In the genomic region with DNA sequence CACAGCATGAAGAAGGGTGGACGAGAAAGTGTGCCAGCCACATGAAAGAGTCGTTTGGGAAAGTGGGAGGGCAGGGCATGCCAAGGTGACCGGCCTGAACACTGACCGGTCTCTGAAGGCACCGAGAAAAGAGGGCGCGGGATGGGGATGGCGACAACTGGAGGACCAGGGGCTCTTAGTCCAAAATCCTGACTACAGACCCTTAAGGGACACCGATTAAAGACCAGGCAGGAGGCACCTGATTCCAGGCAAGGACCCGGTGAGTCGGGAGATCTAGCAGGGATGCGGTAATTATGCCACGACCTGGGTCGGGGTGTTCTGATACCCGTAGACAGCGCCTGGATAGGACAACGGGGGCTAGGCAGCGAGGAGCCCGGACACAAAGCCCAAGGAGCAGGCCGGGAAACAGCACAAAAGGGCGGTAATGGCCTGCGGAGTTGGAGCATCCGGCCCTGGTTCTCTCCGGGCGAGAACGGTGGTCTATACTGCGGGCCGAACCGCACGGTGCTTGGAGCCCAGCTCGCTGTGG, we compare ENCODE assay signal across 8 mouse cellular contexts. TPM values are rescaled to one million over a fixed set of nuclear protein-coding genes. Genes with fewer than 3 reads are reported as not detected.
DNase-seq lines count a peak whose midpoint lies in the region; ATAC-seq and TF ChIP-seq lines count a peak whose summit lies in the region.

No protein-coding gene starts in this region.

- peak overlapping the region; percentile 95 for H3K4me2 ChIP-seq in forebrain, embryonic 16.5 days (ENCODE audit: low read length)
- H3K4me2 ChIP-seq in limb, embryonic 15.5 days, result peak overlapping the region; percentile 98
- peak overlapping the region; percentile 97 for H3K4me2 ChIP-seq in neural tube, embryonic 13.5 days

- TF ChIP-seq CTCF in left cerebral cortex, adult 2 months (IDR thresholded peaks at IDR 0.05), result no peak

- DNase-seq in left cerebral cortex, adult 2 months (ENCODE audit: extremely low spot score in 1 of 2, low spot score in 2 of 2), result no peak
- no peak for DNase-seq in left cerebral cortex, adult 8-10 months (ENCODE audit: low spot score in 2 of 2)
- peak; percentile 54 for DNase-seq in c-Kit-positive CD71-positive TER-119-positive erythroid progenitor cells, embryonic 14.5 days (ENCODE audit: low spot score)
- no peak for DNase-seq in T-cell, adult 2 months (ENCODE audit: low spot score)
- no peak for DNase-seq in left cerebral cortex, postnatal 4 days

- peak; percentile 14 for ATAC-seq in forebrain, embryonic 16.5 days
- ATAC-seq in limb, embryonic 15.5 days (ENCODE audit: insufficient number of reproducible peaks, low FRiP score, low TSS enrichment, low read depth), result no peak; the same call in 1 of the 2 replicates
- ATAC-seq in neural tube, embryonic 13.5 days (ENCODE audit: low read depth), result peak; percentile 21

- no peaks in the 10 kb centered on the region for H3K36me3 ChIP-seq in forebrain, embryonic 16.5 days (ENCODE audit: control insufficient read depth, insufficient read depth)
- H3K36me3 ChIP-seq in limb, embryonic 15.5 days, result no peaks in the 10 kb centered on the region
- H3K36me3 ChIP-seq in neural tube, embryonic 13.5 days, result no peaks in the 10 kb centered on the region

- H3K27ac ChIP-seq in left cerebral cortex, adult 2 months, result peak overlapping the region; percentile 97
- H3K27ac ChIP-seq in forebrain, embryonic 16.5 days (ENCODE audit: low read length), result peak overlapping the region; percentile 96
- H3K27ac ChIP-seq in limb, embryonic 15.5 days, result peak overlapping the region; percentile 62; the same call in 1 of the 2 replicates
- H3K27ac ChIP-seq in neural tube, embryonic 13.5 days (replicated peaks), result peak overlapping the region; percentile 99

- H3K27me3 ChIP-seq in forebrain, embryonic 16.5 days (replicated peaks; ENCODE audit: control insufficient read depth, insufficient read depth, low read length), result no peaks in the 10 kb centered on the region
- H3K27me3 ChIP-seq in limb, embryonic 15.5 days, result no peaks in the 10 kb centered on the region
- H3K27me3 ChIP-seq in neural tube, embryonic 13.5 days, result no peaks in the 10 kb centered on the region

- no peaks in the 10 kb centered on the region for H3K9me3 ChIP-seq in forebrain, embryonic 16.5 days (ENCODE audit: control insufficient read depth, low read length)
- no peaks in the 10 kb centered on the region for H3K9me3 ChIP-seq in limb, embryonic 15.5 days
- no peaks in the 10 kb centered on the region for H3K9me3 ChIP-seq in neural tube, embryonic 13.5 days

- peak overlapping the region; percentile 82 for H3K9ac ChIP-seq in forebrain, embryonic 16.5 days (replicated peaks; ENCODE audit: low read depth, low read length)
- peak overlapping the region; percentile 37 for H3K9ac ChIP-seq in limb, embryonic 15.5 days
- H3K9ac ChIP-seq in neural tube, embryonic 13.5 days, result peak overlapping the region; percentile 97

- H3K4me3 ChIP-seq in left cerebral cortex, adult 2 months, result peak overlapping the region; percentile 90
- H3K4me3 ChIP-seq in forebrain, embryonic 16.5 days (replicated peaks; ENCODE audit: low read length), result peak overlapping the region; percentile 78
- peak overlapping the region; percentile 62 for H3K4me3 ChIP-seq in limb, embryonic 15.5 days
- H3K4me3 ChIP-seq in neural tube, embryonic 13.5 days, result peak overlapping the region; percentile 71

- WGBS in forebrain, embryonic 16.5 days, result under 1% methylated on average over 31 of the region's 31 CpGs
- under 1% methylated on average over 31 of the region's 31 CpGs for WGBS in limb, embryonic 15.5 days
- under 1% methylated on average over 31 of the region's 31 CpGs for WGBS in neural tube, embryonic 13.5 days

- intact Hi-C loops in left cerebral cortex, adult 2 months (cut with DNase I), result loop anchor here (1.0 kb wide), 1 partner anchor 42 kb away; no protein-coding TSS in a partner anchor
- intact Hi-C loops in left cerebral cortex, postnatal 4 days (cut with DNase I), result loop anchor here (5.0 kb wide), 1 partner anchor 41 kb away; no protein-coding TSS in a partner anchor

- H3K4me1 ChIP-seq in forebrain, embryonic 16.5 days (replicated peaks; ENCODE audit: control insufficient read depth, insufficient read depth, low read length), result peaks cover 27% of the 10 kb centered on the region
- peaks cover 15% of the 10 kb centered on the region for H3K4me1 ChIP-seq in limb, embryonic 15.5 days
- peaks cover 33% of the 10 kb centered on the region for H3K4me1 ChIP-seq in neural tube, embryonic 13.5 days (replicated peaks)

RNA-seq across cellular contexts. Expression of a gene that starts 0.6 kb away (rescaled TPM):
- 10 to 100 TPM; 56.7 to 57.0 TPM for total RNA-seq in left cerebral cortex, adult 2 months (2021)
- 10 to 100 TPM; 45.5 to 58.2 (median 52.2) TPM for total RNA-seq in left cerebral cortex, adult 8-10 months (2022)
- polyA plus RNA-seq in forebrain, embryonic 16.5 days (2015; fragmentation: Nextera tagmentation; extraction: Ambion mirVana), result 12.5 and 16.4 TPM in 2 replicates
- 2.6 and 3.6 TPM in 2 replicates for polyA plus RNA-seq in limb, embryonic 15.5 days (2015; fragmentation: Nextera tagmentation; extraction: Ambion mirVana)
- 17.5 and 20.4 TPM in 2 replicates for polyA plus RNA-seq in neural tube, embryonic 13.5 days (2015; fragmentation: Nextera tagmentation; extraction: Ambion mirVana)
- total RNA-seq in left cerebral cortex, postnatal 4 days (2021), result 10 to 100 TPM; 43.5 to 51.1 TPM

RNA-seq across cellular contexts. Expression of a gene that starts 17.6 kb away (rescaled TPM):
- 1 to 10 TPM; 1.3 to 1.6 TPM for total RNA-seq in left cerebral cortex, adult 2 months (2021)
- total RNA-seq in left cerebral cortex, adult 8-10 months (2022), result 1 to 10 TPM; 1.6 to 1.9 (median 1.7) TPM
- polyA plus RNA-seq in forebrain, embryonic 16.5 days (2015; fragmentation: Nextera tagmentation; extraction: Ambion mirVana), result 3.6 and 4.2 TPM in 2 replicates
- 7.1 and 8.2 TPM in 2 replicates for polyA plus RNA-seq in limb, embryonic 15.5 days (2015; fragmentation: Nextera tagmentation; extraction: Ambion mirVana)
- 4.7 TPM in 2 replicates for polyA plus RNA-seq in neural tube, embryonic 13.5 days (2015; fragmentation: Nextera tagmentation; extraction: Ambion mirVana)
- total RNA-seq in left cerebral cortex, postnatal 4 days (2021), result 1 to 10 TPM; 3.0 to 3.5 TPM

RNA-seq across cellular contexts. Expression of a gene that starts 21.0 kb away (rescaled TPM):
- 1 to 10 TPM in 1 of 2 experiments, under 1 TPM in 1; 0.91 to 1.4 TPM for total RNA-seq in left cerebral cortex, adult 2 months (2021)
- total RNA-seq in left cerebral cortex, adult 8-10 months (2022), result 1 to 10 TPM; 1.7 to 2.4 (median 2.1) TPM
- polyA plus RNA-seq in forebrain, embryonic 16.5 days (2015; fragmentation: Nextera tagmentation; extraction: Ambion mirVana), result 1.2 and 1.3 TPM in 2 replicates
- polyA plus RNA-seq in limb, embryonic 15.5 days (2015; fragmentation: Nextera tagmentation; extraction: Ambion mirVana), result 0.45 and 0.73 TPM in 2 replicates
- 0.54 and 1.7 TPM in 2 replicates for polyA plus RNA-seq in neural tube, embryonic 13.5 days (2015; fragmentation: Nextera tagmentation; extraction: Ambion mirVana)
- 1 to 10 TPM; 1.8 to 1.9 TPM for total RNA-seq in left cerebral cortex, postnatal 4 days (2021)

RNA-seq across cellular contexts. Expression of a gene that starts 44.3 kb away (rescaled TPM):
- 100 to 1,000 TPM; 133 to 138 TPM for total RNA-seq in left cerebral cortex, adult 2 months (2021)
- 100 to 1,000 TPM; 138 to 159 (median 149) TPM for total RNA-seq in left cerebral cortex, adult 8-10 months (2022)
- polyA plus RNA-seq in forebrain, embryonic 16.5 days (2015; fragmentation: Nextera tagmentation; extraction: Ambion mirVana), result 54.8 and 58.5 TPM in 2 replicates
- 44.4 and 49.5 TPM in 2 replicates for polyA plus RNA-seq in limb, embryonic 15.5 days (2015; fragmentation: Nextera tagmentation; extraction: Ambion mirVana)
- 47.3 and 51.3 TPM in 2 replicates for polyA plus RNA-seq in neural tube, embryonic 13.5 days (2015; fragmentation: Nextera tagmentation; extraction: Ambion mirVana)
- 100 to 1,000 TPM; 136 to 137 TPM for total RNA-seq in left cerebral cortex, postnatal 4 days (2021)

RNA-seq across cellular contexts. Expression of a gene that starts 57.0 kb away (rescaled TPM):
- 100 to 1,000 TPM; 329 to 332 TPM for total RNA-seq in left cerebral cortex, adult 2 months (2021)
- total RNA-seq in left cerebral cortex, adult 8-10 months (2022), result 100 to 1,000 TPM; 300 to 319 (median 307) TPM
- 86.1 and 90.2 TPM in 2 replicates for polyA plus RNA-seq in forebrain, embryonic 16.5 days (2015; fragmentation: Nextera tagmentation; extraction: Ambion mirVana)
- 61.4 and 65.4 TPM in 2 replicates for polyA plus RNA-seq in limb, embryonic 15.5 days (2015; fragmentation: Nextera tagmentation; extraction: Ambion mirVana)
- polyA plus RNA-seq in neural tube, embryonic 13.5 days (2015; fragmentation: Nextera tagmentation; extraction: Ambion mirVana), result 122 and 128 TPM in 2 replicates
- total RNA-seq in left cerebral cortex, postnatal 4 days (2021), result 100 to 1,000 TPM; 249 to 259 TPM

Comparison
In these comparisons a context has a peak if more than half of its experiments do, and no peak if none do; other contexts are left out.
1. H3K9ac ChIP-seq: peak in every context shown above with its lines; median percentile 97 in neural tube, embryonic 13.5 days; 82 in forebrain, embryonic 16.5 days; 37 in limb, embryonic 15.5 days.